Mouse (Mus musculus) hindbrain, embryonic 10.5 days (tissue): ENCODE data around the gene Capn11. TPM values are rescaled to one million over a fixed set of nuclear protein-coding genes. Genes with fewer than 3 reads are reported as not detected.

Experiments used
- DNase-seq: peaks from one replicate; pipeline ENCODE4 v3.0.0-alpha.2; 2017; ENCODE audit warnings: low spot score
- H3K27ac ChIP-seq: fragments of 300-500 bp; sonication (generic); 2 replicates; pipeline ENCODE4 v1.5.1; 2016; ENCODE audit warnings: mild to moderate bottlenecking, moderate library complexity
- H3K27me3 ChIP-seq: fragments of 300-500 bp; sonication (generic); 2 replicates; pipeline ENCODE4 v1.6.1; 2016; ENCODE audit warnings: mild to moderate bottlenecking; ENCODE audit not compliant: poor library complexity, insufficient read depth, severe bottlenecking
- H3K36me3 ChIP-seq: fragments of 300-500 bp; sonication (generic); 2 replicates; pipeline ENCODE4 v1.6.1; 2016; ENCODE audit warnings: mild to moderate bottlenecking, moderate library complexity
- H3K4me1 ChIP-seq: fragments of 300-500 bp; sonication (generic); replicated peaks from 2 replicates; pipeline ENCODE4 v1.6.1; 2016; ENCODE audit warnings: mild to moderate bottlenecking
- H3K4me3 ChIP-seq: fragments of 300-500 bp; sonication (generic); 2 replicates; pipeline ENCODE4 v1.5.1; 2016; ENCODE audit warnings: mild to moderate bottlenecking, moderate library complexity
- H3K9me3 ChIP-seq: fragments of 300-500 bp; sonication (generic); 2 replicates; pipeline ENCODE4 v1.6.1; 2016; ENCODE audit warnings: mild to moderate bottlenecking, moderate library complexity
- WGBS: fragments of 180-500 bp; shearing (Covaris S2); methylation state at CpG from one replicate; pipeline ENCODE4 v1.1.7; 2016; 5-methylcytosine and 5-hydroxymethylcytosine counted together
- polyA plus RNA-seq: library from polyadenylated mRNA; unstranded; fragments of >200 nt; fragmentation: Nextera tagmentation; extraction: Ambion mirVana; gene quantifications from 2 replicates; pipeline ENCODE4 v1.2.1, GENCODE M21; 2016

Capn11 gene
- polyA plus RNA-seq, 1 experiment from 2014 or later: 0.31 TPM

DNA sequence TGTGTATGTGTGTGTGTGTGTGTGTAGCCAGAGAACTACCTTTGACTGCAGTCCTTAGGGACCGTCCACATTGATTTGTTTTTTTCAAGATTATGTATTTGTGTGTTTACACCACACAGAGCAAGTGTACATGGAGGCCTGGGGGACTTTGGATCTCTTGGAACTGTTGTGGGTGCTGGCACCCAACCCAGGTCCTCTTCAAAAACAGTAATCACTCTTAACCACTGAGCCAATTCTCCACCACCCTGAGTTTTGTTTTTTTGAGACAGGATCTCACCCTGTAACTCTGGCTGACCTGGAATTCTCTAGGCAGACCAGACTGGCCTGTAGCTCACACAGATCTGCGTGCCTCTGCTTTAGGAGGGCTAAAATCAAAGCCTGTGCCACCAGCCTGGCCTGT, 60.7 kb downstream of the Capn11 start:
- Histone ChIP-seq H3K36me3 (no peaks in the 10 kb centered on the region), H3K4me3 (no peak overlapping the region), H3K27ac (0 out of 2 replicates have a peak overlapping the region, but pooled peaks have one; percentile 46), H3K27me3 (peaks cover 93% of the 10 kb centered on the region), H3K9me3 (no peaks in the 10 kb centered on the region), H3K4me1 (peaks cover 88% of the 10 kb centered on the region)
- 89% methylated on average over 2 of the region's 2 CpGs for WGBS
- DNase-seq: no peak

- H3K4me1 ChIP-seq: peaks cover 94% of the 10 kb centered on the region
- H3K9me3 ChIP-seq: no peaks in the 10 kb centered on the region
- H3K4me3 ChIP-seq: no peak overlapping the region
- no peak overlapping the region; the same call in 1 of the 2 replicates for H3K27ac ChIP-seq
- H3K27me3 ChIP-seq: peaks cover 93% of the 10 kb centered on the region
- WGBS: 49% methylated on average over 3 of the region's 3 CpGs
- DNase-seq: peak; percentile 57
- H3K36me3 ChIP-seq: no peaks in the 10 kb centered on the region
Measured at GRCm38 (mm10) chr17:45597787-45598186, 61.3 kb downstream of the Capn11 start.

DNA sequence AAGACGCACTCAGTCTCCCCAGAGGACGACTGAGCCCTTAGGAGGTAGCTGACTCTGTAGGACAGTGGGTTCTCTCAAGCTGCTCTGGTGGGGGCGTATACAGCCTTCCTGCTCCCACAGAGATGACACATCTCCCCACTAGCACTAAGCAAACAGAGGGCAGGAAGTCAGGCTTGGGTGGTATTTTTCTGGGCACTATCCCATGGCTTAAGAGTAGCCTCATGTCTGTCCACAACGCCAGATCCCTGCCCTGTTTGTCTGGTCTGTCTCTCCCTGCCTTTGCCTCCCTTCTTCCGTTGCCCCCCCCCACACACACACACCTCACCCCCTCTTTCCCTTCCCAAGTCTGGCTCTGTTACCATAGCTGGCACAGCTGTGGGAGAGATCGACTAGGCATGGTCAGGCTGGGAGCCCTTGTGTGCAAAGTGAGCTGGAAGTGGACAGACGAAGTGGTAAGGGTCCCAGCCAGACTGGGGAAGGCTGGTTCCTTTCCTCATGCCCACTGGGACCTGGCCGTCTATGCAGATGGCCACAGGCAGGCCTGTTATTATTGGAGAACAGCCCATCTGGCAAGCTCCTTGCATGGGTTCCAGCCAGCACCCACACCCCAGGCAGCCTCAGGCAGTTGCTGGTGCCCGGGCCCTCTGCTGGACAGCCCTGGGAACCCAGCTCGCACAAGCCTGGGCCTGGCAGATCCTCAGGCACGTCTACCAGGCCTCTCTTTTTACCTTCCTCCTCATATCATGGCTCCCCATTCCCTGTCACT, 62.3 kb downstream of the Capn11 start:
- 22% methylated on average over 11 of the region's 11 CpGs for WGBS
- H3K4me1 ChIP-seq: peaks cover 97% of the 10 kb centered on the region
- peak; percentile 62 for DNase-seq
- H3K27ac ChIP-seq: peak overlapping the region; percentile 88
- H3K9me3 ChIP-seq: no peaks in the 10 kb centered on the region
- H3K36me3 ChIP-seq: no peaks in the 10 kb centered on the region
- H3K4me3 ChIP-seq: peak overlapping the region; percentile 5; the same call in 1 of the 2 replicates
- H3K27me3 ChIP-seq: peaks cover 86% of the 10 kb centered on the region

DNA sequence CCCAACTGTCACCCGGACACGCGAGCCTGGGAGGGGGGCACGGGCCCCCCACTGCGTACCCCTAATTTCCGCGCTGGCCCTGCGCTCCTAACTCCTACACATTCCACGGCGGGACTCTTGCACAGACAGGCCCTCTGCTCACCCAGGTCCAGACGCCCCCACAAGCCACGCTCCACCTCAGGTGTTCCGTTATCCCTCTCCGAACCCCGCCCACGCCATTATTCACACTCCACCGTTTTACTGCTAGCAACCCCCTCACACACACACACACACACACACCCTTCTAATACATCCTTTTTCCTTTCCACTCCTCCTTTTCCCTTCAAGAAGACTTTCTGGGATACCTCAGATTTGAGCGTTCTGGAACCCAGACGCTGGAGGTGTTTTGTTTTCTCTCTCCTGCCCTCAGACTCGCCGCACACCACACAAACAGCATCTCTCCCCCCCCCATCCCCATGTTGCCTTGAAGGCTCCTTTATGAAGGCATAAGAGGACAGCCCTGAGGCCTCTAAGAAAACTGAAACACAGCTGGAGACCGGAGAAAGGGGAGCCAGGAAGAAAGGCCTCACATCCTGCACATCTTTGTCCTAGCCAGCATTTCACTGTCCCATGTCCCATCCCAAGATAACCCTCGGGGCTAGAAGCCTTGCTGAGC, 63.3 kb downstream of the Capn11 start:
- Histone ChIP-seq H3K4me1 (peaks cover 97% of the 10 kb centered on the region), H3K36me3 (no peaks in the 10 kb centered on the region), H3K27me3 (peaks cover 77% of the 10 kb centered on the region), H3K4me3 (peak overlapping the region; percentile 69), H3K27ac (peak overlapping the region; percentile 88), H3K9me3 (no peaks in the 10 kb centered on the region)
- 2% methylated on average over 23 of the region's 23 CpGs for WGBS
- DNase-seq: no peak

DNA sequence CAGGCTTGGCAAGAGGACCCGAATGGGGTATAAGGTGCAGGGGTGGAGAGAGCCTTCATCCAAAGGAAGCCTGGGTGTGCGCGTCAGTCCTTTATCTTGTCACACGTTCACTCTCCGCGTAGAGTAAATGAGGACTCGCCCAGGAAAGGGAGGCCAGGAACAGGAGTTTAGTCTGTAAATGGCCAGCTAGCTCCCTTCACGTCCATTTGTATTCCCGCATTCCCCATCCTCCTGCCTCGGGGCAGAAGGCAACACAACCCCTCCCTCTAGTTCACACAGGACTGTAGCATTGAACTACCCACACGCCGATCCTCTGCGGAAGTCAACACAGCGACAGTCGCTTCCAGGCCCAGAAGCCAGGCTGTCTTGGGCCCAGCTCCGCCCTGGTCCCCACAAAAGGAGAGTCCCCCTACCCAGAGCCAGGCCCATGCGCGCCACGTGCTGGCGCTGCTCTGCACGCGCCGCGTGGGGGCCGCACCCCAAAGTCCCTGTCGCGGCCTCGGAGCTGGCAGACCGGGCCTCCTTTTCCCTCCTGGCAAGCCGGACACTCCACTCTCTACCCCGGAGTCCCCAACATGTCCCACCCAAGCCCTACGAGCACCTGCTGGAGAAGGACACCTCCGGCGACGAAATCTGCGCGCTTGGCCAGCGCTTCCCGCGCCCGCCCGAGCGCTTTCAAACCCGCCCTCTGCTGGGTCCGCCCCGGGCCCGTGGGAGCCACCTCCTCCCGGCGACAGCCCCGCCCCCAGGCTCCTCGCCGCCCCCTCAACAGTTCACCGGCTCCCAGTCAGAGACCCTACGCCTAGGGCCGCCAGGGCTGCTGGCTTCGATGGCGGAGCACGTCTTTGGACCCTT, 64.0 kb downstream of the Capn11 start:
- peaks cover 93% of the 10 kb centered on the region for H3K4me1 ChIP-seq
- peak; percentile 76 for DNase-seq
- 2% methylated on average over 58 of the region's 58 CpGs for WGBS

GRCm38 (mm10) chr17:45594195-45594594, 64.9 kb downstream of the Capn11 start:
- no peak for DNase-seq
- Histone ChIP-seq H3K27ac (peak overlapping the region; percentile 88; the same call in 1 of the 2 replicates), H3K36me3 (peaks cover 8% of the 10 kb centered on the region; the same call in 1 of the 2 replicates), H3K9me3 (no peaks in the 10 kb centered on the region), H3K27me3 (peaks cover 60% of the 10 kb centered on the region), H3K4me3 (peak overlapping the region; percentile 69), H3K4me1 (peaks cover 84% of the 10 kb centered on the region)
- 39% methylated on average over 8 of the region's 8 CpGs for WGBS

More for the DNA sequence above, 64.0 kb downstream of the Capn11 start:
- peak overlapping the region; percentile 69 for H3K4me3 ChIP-seq
- H3K27me3 ChIP-seq: peaks cover 69% of the 10 kb centered on the region
- no peaks in the 10 kb centered on the region for H3K36me3 ChIP-seq
- H3K27ac ChIP-seq: peak overlapping the region; percentile 88
- no peaks in the 10 kb centered on the region for H3K9me3 ChIP-seq

GRCm38 (mm10) chr17:45593479-45593878, 65.6 kb downstream of the Capn11 start:
- peak overlapping the region; percentile 60 for H3K27ac ChIP-seq
- WGBS: 19% methylated on average over 8 of the region's 8 CpGs
- H3K9me3 ChIP-seq: no peaks in the 10 kb centered on the region
- peaks cover 58% of the 10 kb centered on the region for H3K27me3 ChIP-seq
- peak overlapping the region; percentile 69 for H3K4me3 ChIP-seq
- peaks cover 15% of the 10 kb centered on the region for H3K36me3 ChIP-seq
- peaks cover 77% of the 10 kb centered on the region for H3K4me1 ChIP-seq
- DNase-seq: no peak

DNA sequence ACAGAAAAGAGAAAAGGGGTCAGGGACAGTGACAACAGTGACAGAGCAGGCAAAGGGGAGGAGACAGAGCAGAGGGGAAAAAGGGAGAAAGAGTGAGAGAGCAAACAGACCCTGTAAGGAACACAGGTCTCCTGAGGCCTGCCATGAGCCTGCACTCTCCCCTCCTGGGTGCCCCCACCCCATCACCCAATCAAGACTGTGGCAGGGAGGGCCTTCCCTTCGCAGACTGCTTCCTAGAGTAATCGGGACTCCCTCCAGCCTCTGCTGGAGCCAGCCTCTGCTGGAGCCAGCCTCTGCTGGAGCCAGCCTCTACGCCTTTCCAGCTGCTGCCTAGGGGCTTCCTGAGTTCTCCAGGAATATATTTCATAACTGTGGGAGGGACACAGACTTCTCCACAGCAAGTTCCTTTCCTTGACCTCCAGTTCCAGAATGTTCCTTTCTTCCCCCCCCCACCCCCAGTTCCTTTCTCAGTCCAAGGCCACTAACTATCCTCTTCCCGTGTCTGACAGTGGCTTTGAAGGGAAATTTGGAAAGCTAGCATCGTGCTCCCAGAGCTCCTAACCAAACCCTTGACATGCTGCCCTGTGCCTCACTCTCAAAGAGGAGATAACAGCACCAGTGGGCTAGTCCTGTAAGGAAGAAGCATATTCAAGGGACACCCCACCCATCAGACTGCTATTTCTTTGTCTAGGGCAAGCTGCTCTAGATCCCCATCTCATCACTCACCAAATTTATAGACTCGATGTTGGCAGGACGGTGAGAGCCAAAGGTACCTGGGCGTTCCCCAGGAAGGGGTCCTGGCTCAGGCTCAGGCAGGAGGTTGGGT, 66.3 kb downstream of the Capn11 start:
- WGBS: 58% methylated on average over 8 of the region's 8 CpGs
- peaks cover 52% of the 10 kb centered on the region for H3K27me3 ChIP-seq

DNA sequence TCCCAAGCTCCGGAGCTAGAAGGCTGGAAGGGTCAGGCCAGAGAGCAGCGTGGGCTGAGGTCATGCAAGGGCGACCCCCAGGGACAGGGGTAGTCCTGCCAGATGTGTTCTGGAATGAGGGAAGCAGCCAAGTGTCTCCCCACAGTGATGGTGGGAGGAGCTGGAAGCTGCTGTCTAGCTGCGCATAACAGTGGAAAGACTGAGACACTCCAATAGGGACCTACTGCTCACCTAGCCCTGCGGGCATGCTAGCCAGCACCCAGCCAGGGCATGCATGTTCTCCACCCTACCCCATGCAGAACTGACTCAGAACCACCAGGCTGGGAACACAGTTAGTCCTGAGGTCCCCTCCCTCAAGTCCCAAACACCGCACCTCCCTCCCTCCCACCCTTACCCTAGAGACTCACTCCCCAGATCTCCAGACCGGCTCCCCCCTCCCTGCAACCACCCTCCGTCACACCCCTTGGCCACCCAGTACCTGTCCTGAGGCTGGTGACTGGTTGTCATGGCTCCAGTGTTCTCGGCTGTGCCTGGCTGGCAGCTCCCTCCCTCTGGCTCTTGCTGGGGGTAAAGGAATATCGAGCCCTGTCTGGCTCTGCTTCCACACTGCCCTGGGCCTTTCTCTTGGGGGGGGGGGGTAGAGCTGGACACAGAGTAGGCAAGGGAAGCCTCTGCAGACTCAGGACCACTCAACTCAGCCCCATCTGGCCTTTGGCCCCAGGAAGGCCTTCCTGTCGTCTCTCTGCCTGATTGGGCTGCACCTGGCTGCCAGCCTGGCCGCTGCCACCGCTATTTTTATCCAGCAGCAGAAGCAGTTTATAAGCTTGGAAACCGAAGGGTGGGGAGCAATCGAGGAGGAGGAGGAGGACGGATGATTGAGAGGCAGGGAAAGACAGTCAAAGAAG, 67.2 kb downstream of the Capn11 start:
- Histone ChIP-seq H3K4me1 (peaks cover 62% of the 10 kb centered on the region), H3K4me3 (peak overlapping the region; percentile 69), H3K27me3 (peaks cover 43% of the 10 kb centered on the region), H3K36me3 (peaks cover 26% of the 10 kb centered on the region), H3K9me3 (peaks cover 2% of the 10 kb centered on the region; the same call in 1 of the 2 replicates), H3K27ac (peak overlapping the region; percentile 36)
- WGBS: 50% methylated on average over 16 of the region's 16 CpGs
- DNase-seq: no peak

More for the DNA sequence above, 66.3 kb downstream of the Capn11 start:
- H3K4me3 ChIP-seq: peak overlapping the region; percentile 69
- H3K27ac ChIP-seq: peak overlapping the region; percentile 60
- no peak for DNase-seq
- peaks cover 71% of the 10 kb centered on the region for H3K4me1 ChIP-seq
- H3K9me3 ChIP-seq: no peaks in the 10 kb centered on the region
- H3K36me3 ChIP-seq: peaks cover 20% of the 10 kb centered on the region

- peaks cover 8% of the 10 kb centered on the region; the same call in 1 of the 2 replicates for H3K9me3 ChIP-seq
- DNase-seq: no peak
- H3K36me3 ChIP-seq: peaks cover 38% of the 10 kb centered on the region
- peaks cover 28% of the 10 kb centered on the region for H3K27me3 ChIP-seq
- no peak overlapping the region for H3K4me3 ChIP-seq
- 79% methylated on average over 6 of the region's 6 CpGs for WGBS
- H3K4me1 ChIP-seq: peaks cover 58% of the 10 kb centered on the region
- no peak overlapping the region for H3K27ac ChIP-seq
Measured at GRCm38 (mm10) chr17:45590410-45590809, 68.7 kb downstream of the Capn11 start.

DNA sequence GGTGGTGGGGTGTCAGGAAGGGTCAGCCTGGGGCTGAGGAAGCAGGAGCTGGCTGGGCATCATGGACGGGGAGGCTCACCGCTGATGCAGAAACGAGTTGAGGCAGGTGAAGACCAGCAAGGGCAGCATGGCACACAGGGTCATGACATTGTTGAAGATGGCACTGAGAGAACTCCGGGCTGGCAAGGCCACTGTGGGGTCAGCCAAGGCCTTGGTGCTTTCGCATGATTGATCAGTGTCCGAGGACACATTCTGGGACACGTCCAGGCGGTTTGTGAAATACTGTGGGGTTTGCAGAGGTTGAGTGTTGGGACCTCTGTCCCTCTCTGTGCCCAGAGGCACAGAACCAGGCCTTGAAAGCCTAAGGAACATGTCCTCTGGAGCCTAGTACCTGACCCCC, 69.3 kb downstream of the Capn11 start:
- H3K4me3 ChIP-seq: no peak overlapping the region
- H3K4me1 ChIP-seq: peaks cover 58% of the 10 kb centered on the region
- H3K9me3 ChIP-seq: peaks cover 8% of the 10 kb centered on the region; the same call in 1 of the 2 replicates
- 92% methylated on average over 8 of the region's 8 CpGs for WGBS
- peaks cover 23% of the 10 kb centered on the region for H3K27me3 ChIP-seq
- DNase-seq: no peak
- H3K27ac ChIP-seq: no peak overlapping the region
- H3K36me3 ChIP-seq: peaks cover 38% of the 10 kb centered on the region
